Mouse (Mus musculus): ENCODE results near the gene Wdr54. TPM values are rescaled to one million over a fixed set of nuclear protein-coding genes. Genes with fewer than 3 reads are reported as not detected.

The Wdr54 gene
- total and polyA plus RNA-seq, 2 experiments from 2014 or later = 1.1 to 5.5 TPM

- Histone ChIP-seq H3K9ac (replicated peaks; ENCODE audit: low read depth, low read length) (peak overlapping the region; percentile 83), H3K4me2 (ENCODE audit: low read depth, low read length) (peak overlapping the region; percentile 73), H3K9me3 (replicated peaks; ENCODE audit: control insufficient read depth, low read length) (no peaks in the 10 kb centered on the region), H3K4me3 (ENCODE audit: low read depth, low read length) (peak overlapping the region; percentile 57), H3K27ac (ENCODE audit: low read depth) (peak overlapping the region; percentile 99), H3K4me1 (ENCODE audit: control insufficient read depth, insufficient read depth) (peaks cover 21% of the 10 kb centered on the region), H3K36me3 (replicated peaks; ENCODE audit: control insufficient read depth, insufficient read depth, low read length) (no peaks in the 10 kb centered on the region), H3K27me3 (ENCODE audit: control insufficient read depth, insufficient read depth, low read length) (no peaks in the 10 kb centered on the region)
- 11% methylated on average over 37 of the region's 37 CpGs for WGBS
- DNase-seq (ENCODE audit: low spot score) (no peak), ATAC-seq (ENCODE audit: insufficient read depth, low read depth) (no peak)
- TF ChIP-seq EP300 (IDR thresholded peaks at IDR 0.05; ENCODE audit: low read depth) (no peak), CTCF (IDR thresholded peaks at IDR 0.05; ENCODE audit: low read depth) (no peak)
Observed at GRCm38 (mm10) chr6:83135571-83136161, 20.5 kb downstream of the Wdr54 start.

- Histone ChIP-seq H3K4me2 (ENCODE audit: low read depth, low read length) (peak within 1 kb of the TSS; percentile 73), H3K4me3 (ENCODE audit: low read depth, low read length) (peak within 1 kb of the TSS; percentile 57), H3K9me3 (replicated peaks; ENCODE audit: control insufficient read depth, low read length) (no peaks in the 10 kb centered on the region), H3K27ac (ENCODE audit: low read depth) (peak within 1 kb of the TSS; percentile 99), H3K4me1 (ENCODE audit: control insufficient read depth, insufficient read depth) (peaks cover 21% of the 10 kb centered on the region), H3K36me3 (replicated peaks; ENCODE audit: control insufficient read depth, insufficient read depth, low read length) (no peaks in the 10 kb centered on the region), H3K27me3 (ENCODE audit: control insufficient read depth, insufficient read depth, low read length) (no peaks in the 10 kb centered on the region), H3K9ac (replicated peaks; ENCODE audit: low read depth, low read length) (peak within 1 kb of the TSS; percentile 83)
- WGBS = 72% methylated on average over 7 of the region's 7 CpGs
- no peak for DNase-seq (ENCODE audit: low spot score)
- ATAC-seq (ENCODE audit: insufficient read depth, low read depth) = no peak
- TF ChIP-seq EP300 (IDR thresholded peaks at IDR 0.05; ENCODE audit: low read depth) (no peak), CTCF (IDR thresholded peaks at IDR 0.05; ENCODE audit: low read depth) (no peak)
Observed at GRCm38 (mm10) chr6:83134951-83135513, 21.2 kb downstream of the Wdr54 start, which contains the start of gene Rtkn. Gene Rtkn (plus strand): TSS chr6:83135463.

- no peak overlapping the region for H3K4me3 ChIP-seq (ENCODE audit: low read depth, low read length)
- no peak overlapping the region for H3K9ac ChIP-seq (replicated peaks; ENCODE audit: low read depth, low read length)
- 65% methylated on average over 3 of the region's 3 CpGs for WGBS
- H3K4me2 ChIP-seq (ENCODE audit: low read depth, low read length) = no peak overlapping the region
- H3K4me1 ChIP-seq (ENCODE audit: control insufficient read depth, insufficient read depth) = peaks cover 21% of the 10 kb centered on the region
- ATAC-seq (ENCODE audit: insufficient read depth, low read depth) = no peak
- H3K9me3 ChIP-seq (replicated peaks; ENCODE audit: control insufficient read depth, low read length) = no peaks in the 10 kb centered on the region
- H3K27me3 ChIP-seq (ENCODE audit: control insufficient read depth, insufficient read depth, low read length) = no peaks in the 10 kb centered on the region
- TF ChIP-seq CTCF (IDR thresholded peaks at IDR 0.05; ENCODE audit: low read depth) = no peak
- TF ChIP-seq EP300 (IDR thresholded peaks at IDR 0.05; ENCODE audit: low read depth) = no peak
- H3K27ac ChIP-seq (ENCODE audit: low read depth) = no peak overlapping the region
- DNase-seq (ENCODE audit: low spot score) = no peak
- no peaks in the 10 kb centered on the region for H3K36me3 ChIP-seq (replicated peaks; ENCODE audit: control insufficient read depth, insufficient read depth, low read length)
Observed at GRCm38 (mm10) chr6:83134226-83134625, 22.0 kb downstream of the Wdr54 start.

GRCm38 (mm10) chr6:83132176-83132919 is 23.8 kb downstream of the Wdr54 start:
- Histone ChIP-seq H3K4me3 (ENCODE audit: low read depth, low read length) (no peak overlapping the region), H3K36me3 (replicated peaks; ENCODE audit: control insufficient read depth, insufficient read depth, low read length) (no peaks in the 10 kb centered on the region), H3K4me1 (ENCODE audit: control insufficient read depth, insufficient read depth) (peaks cover 11% of the 10 kb centered on the region), H3K9me3 (replicated peaks; ENCODE audit: control insufficient read depth, low read length) (no peaks in the 10 kb centered on the region), H3K27me3 (ENCODE audit: control insufficient read depth, insufficient read depth, low read length) (no peaks in the 10 kb centered on the region), H3K4me2 (ENCODE audit: low read depth, low read length) (no peak overlapping the region), H3K27ac (ENCODE audit: low read depth) (no peak overlapping the region), H3K9ac (replicated peaks; ENCODE audit: low read depth, low read length) (no peak overlapping the region)
- no peak for DNase-seq (ENCODE audit: low spot score)
- no peak for ATAC-seq (ENCODE audit: insufficient read depth, low read depth)
- 79% methylated on average over 9 of the region's 9 CpGs for whole genome bisulfite sequencing
- TF ChIP-seq CTCF (IDR thresholded peaks at IDR 0.05; ENCODE audit: low read depth) = no peak
- no peak for TF ChIP-seq EP300 (IDR thresholded peaks at IDR 0.05; ENCODE audit: low read depth)

GRCm38 (mm10) chr6:83131469-83132034 is 24.6 kb downstream of the Wdr54 start:
- Histone ChIP-seq H3K9ac (replicated peaks; ENCODE audit: low read depth, low read length) (no peak overlapping the region), H3K4me2 (ENCODE audit: low read depth, low read length) (no peak overlapping the region), H3K36me3 (replicated peaks; ENCODE audit: control insufficient read depth, insufficient read depth, low read length) (no peaks in the 10 kb centered on the region), H3K27ac (ENCODE audit: low read depth) (no peak overlapping the region), H3K27me3 (ENCODE audit: control insufficient read depth, insufficient read depth, low read length) (no peaks in the 10 kb centered on the region), H3K4me3 (ENCODE audit: low read depth, low read length) (no peak overlapping the region), H3K9me3 (replicated peaks; ENCODE audit: control insufficient read depth, low read length) (no peaks in the 10 kb centered on the region), H3K4me1 (ENCODE audit: control insufficient read depth, insufficient read depth) (peaks cover 11% of the 10 kb centered on the region)
- no peak for DNase-seq (ENCODE audit: low spot score)
- no peak for ATAC-seq (ENCODE audit: insufficient read depth, low read depth)
- 64% methylated on average over 6 of the region's 6 CpGs for WGBS
- TF ChIP-seq CTCF (IDR thresholded peaks at IDR 0.05; ENCODE audit: low read depth) (no peak), EP300 (IDR thresholded peaks at IDR 0.05; ENCODE audit: low read depth) (no peak)

Measured in heart, postnatal 0 days (tissue).